Mouse (Mus musculus): ENCODE measurements around the gene Itgb1.

The Itgb1 gene

GRCm38 (mm10) chr8:128684609-128685506 lies 596 bp upstream of the Itgb1 start:
- no peak for DNase-seq

DNA sequence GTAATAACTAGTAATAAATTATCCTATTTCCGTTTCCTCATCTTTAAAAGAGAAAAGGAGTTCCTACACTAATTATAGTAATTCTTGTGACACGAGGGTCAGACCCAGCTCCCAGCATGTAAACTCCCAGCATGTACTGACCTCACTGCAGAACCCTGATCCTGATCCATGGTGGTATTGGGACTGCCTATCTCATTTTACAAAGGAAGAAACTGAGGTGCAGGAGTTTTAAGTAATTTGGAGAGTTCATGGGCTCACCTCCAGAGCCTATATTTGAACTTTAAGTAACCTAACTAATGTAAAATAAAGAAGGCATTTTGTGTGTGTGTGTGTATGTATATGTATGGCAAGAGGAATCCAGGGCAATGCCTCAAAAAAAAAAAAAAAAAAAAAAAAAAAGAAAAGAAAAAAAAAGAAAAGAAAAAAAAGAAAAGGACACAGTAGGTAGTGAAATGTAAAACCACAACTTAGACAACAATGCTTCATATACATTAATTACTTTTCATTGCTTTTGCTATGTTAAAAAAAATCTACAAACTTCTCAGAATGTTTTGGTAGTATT lies 1.1 kb downstream of the Itgb1 start:
- no peak for DNase-seq

GRCm38 (mm10) chr8:128688679-128689078 lies 3.2 kb downstream of the Itgb1 start:
- DNase-seq: no peak

GRCm38 (mm10) chr8:128690056-128690455 lies 4.6 kb downstream of the Itgb1 start:
- DNase-seq: no peak

DNA sequence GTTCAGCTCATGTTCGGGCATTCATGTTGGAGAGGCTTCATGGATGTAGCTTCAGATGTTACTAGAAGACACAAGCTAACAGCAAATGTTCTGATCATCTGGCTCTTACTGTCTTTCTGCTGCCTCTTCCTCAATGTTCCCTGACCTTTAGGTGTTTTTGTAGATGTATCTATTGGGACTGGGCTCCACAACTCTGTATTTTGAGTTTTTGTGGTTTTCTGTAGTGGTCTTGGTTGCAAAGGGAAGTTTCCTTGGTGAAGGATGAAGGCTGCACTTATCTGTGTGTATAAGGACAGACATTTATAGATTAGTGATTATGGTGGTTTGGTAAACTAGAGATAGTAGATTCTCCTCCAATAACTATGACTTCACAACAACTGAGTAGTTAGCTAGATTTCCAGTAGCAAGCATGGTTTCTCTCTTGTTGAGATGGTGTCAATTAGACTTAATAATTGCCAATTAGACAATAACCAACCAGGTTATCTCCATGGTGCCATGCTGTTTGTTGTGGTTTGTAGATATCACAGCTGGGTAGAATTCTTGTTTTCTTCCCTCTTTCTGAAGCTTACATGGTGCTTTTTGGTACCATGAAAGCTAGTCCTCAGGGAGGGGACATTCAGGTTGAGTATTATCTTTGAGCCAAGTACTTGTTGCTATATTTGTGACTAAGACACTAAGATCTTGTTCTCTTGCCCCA lies 11.4 kb downstream of the Itgb1 start:
- DNase-seq: no peak

- DNase-seq: no peak
These were observed 12.5 kb downstream of the Itgb1 start for GRCm38 (mm10) chr8:128697945-128698344.

DNA sequence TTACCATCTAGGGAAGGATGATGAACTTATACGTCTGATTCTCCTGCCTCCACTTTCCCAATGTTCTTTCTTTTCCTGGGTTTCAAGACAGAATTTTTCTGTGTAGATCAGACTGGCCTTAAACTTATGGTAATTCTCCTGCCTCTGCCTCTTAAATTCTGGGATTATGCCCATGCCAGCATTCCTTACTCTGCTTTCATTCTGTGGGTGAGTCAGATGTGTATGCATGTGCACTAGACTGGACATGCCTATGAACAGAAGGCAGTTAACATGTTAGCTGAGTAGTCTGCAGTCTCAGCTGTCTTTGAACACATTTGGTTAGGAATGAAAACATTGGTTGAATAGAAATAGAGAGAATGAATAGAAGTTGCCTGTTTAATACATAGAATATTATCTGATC lies 18.9 kb downstream of the Itgb1 start:
- DNase-seq: no peak

- no peak for DNase-seq
These were observed 19.4 kb downstream of the Itgb1 start for GRCm38 (mm10) chr8:128704836-128705235.

DNA sequence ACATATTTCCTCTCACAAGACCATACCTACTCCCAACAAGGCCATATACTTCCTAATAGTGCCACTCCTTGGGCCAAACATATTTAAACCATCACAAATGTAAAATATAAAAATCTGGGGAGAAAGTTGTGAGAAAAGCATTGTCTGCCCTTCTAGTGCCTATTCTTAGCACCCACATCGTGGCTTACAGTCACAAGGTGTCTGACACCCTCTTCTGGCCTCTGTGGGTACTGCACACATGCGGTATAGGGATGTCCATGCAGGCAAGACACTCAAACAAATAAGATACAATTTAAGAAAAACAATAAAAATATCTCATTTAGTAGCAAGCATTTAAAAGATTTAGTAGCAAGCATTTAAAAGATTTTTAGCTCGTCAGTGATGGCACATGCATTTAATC lies 23.8 kb downstream of the Itgb1 start:
- DNase-seq: peak; percentile 88

- DNase-seq: no peak
These were observed 30.7 kb downstream of the Itgb1 start for GRCm38 (mm10) chr8:128716184-128716583.

DNA sequence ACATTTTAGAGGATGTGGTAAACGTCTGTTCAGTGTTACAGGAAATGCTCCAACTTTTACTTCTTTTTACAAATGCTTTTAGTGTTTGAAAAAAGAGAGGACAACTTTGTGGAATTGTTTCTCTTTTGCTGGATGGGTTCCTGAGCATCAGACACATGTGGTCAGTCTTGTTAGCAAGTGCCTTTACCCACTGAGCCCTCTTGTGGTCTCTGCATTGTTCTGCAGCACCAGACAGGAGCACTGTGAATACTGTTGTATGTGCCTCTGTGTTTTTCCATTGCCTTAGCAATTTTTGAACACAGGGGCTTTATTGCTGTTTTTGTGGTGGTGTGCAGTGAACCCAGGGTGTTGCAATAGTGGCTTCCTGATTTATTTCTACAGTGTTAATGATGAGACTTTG lies 39.4 kb downstream of the Itgb1 start:
- no peak for DNase-seq

GRCm38 (mm10) chr8:128727213-128727612 lies 41.8 kb downstream of the Itgb1 start:
- no peak for DNase-seq

DNA sequence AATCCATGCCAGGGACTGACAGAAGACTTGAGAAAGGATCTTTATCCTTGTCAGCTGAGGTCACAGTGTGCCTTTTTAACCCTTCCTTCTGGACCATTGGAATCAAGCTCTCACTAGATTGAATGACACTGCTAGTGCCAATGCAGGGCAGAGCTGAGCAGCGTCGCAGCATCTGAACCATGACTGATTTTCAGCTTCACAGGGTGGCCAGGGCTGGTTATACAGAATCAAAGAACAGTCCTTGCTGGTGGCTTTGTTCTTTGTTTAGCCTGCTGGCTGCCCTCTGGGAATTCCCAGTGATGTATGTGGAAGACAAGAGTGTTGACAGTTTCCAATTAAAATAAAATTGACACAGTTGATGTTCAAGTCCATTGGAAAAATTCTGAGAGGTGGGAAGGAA lies 46.8 kb downstream of the Itgb1 start:
- no peak for DNase-seq

DNA sequence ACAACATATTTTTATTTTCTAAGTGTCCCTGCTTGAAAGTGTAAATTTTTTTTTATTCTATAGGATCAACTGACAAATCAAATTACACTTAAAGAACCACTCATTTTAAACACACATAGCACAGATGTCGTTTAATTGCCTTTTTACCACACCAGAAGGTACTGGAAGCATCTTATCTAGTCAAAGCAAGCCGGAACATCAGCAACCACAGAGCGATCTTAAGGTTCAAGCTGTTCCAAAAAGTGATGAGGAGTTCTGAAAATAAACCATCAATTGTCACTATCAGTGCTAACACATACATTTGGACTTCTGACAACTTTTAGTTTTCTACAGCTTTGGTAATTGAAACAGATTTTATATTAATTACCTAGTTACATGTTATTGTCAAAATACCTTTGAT lies 48.7 kb downstream of the Itgb1 start:
- no peak for DNase-seq

- no peak for DNase-seq
These were observed 50.2 kb downstream of the Itgb1 start for GRCm38 (mm10) chr8:128735692-128736091.
